Comparison of ENCODE assay signal across 9 mouse cellular contexts in genomic region chr7:83695449-83696212, GRCm38 (mm10). TPM values are rescaled to one million over a fixed set of nuclear protein-coding genes. Genes with fewer than 3 reads are reported as not detected.
A peak's percentile ranks its signal among the peaks of the same experiment; 100 is the strongest.
DNase-seq lines count a peak whose midpoint lies in the region; ATAC-seq and TF ChIP-seq lines count a peak whose summit lies in the region.
"Had no signal": no experiment of that assay in that cellular context is flagged by ENCODE, and none has a peak within 500 bp of the region (broad histone marks: within the 10 kb centered on the region; RNA-seq: fewer than 3 reads in every experiment).

No protein-coding gene starts in this region.

- no peaks in the 10 kb centered on the region for H3K27me3 ChIP-seq in C2C12 (ENCODE audit: control insufficient read depth, insufficient read depth, insufficient read length)
- H3K27me3 ChIP-seq: midbrain, embryonic 12.5 days had no signal

- H3K27ac ChIP-seq in left cerebral cortex, adult 2 months, result no peak overlapping the region
- H3K27ac ChIP-seq: midbrain, embryonic 12.5 days had no signal

- no peak overlapping the region for H3K4me3 ChIP-seq in left cerebral cortex, adult 2 months
- H3K4me3 ChIP-seq in C2C12 (ENCODE audit: insufficient read depth, poor library complexity, severe bottlenecking), result no peak overlapping the region
- H3K4me3 ChIP-seq: midbrain, embryonic 12.5 days had no signal

- no peaks in the 10 kb centered on the region for H3K79me2 ChIP-seq in C2C12 (ENCODE audit: control insufficient read depth, insufficient read depth)

- H3K79me3 ChIP-seq in C2C12 (ENCODE audit: low read depth), result no peaks in the 10 kb centered on the region

- H3ac ChIP-seq in C2C12 (ENCODE audit: control insufficient read depth, insufficient read length, low read depth), result no peak overlapping the region

- intact Hi-C loops in left cerebral cortex, adult 2 months (cut with DNase I), result loop anchor here (5.0 kb wide), 2 partner anchors 82 to 107 kb away; no protein-coding TSS in a partner anchor

- peak; percentile 54 to 57 for DNase-seq in cerebellum, postnatal 14 days
- peak in 1 of 2 experiments; percentile 26 for DNase-seq in left cerebral cortex, adult 2 months (ENCODE audit: extremely low spot score in 1 of 2, low spot score in 2 of 2)
- DNase-seq in left cerebral cortex, adult 11 months (ENCODE audit: low spot score), result no peak
- peak; percentile 47 to 48 for DNase-seq in cerebellum, postnatal 36 days
- DNase-seq in lung, postnatal 10 days, result peak; percentile 22
- DNase-seq in spleen, postnatal 36 days (ENCODE audit: low spot score in 2 of 2), result no peak

- no peaks in the 10 kb centered on the region for H3K36me3 ChIP-seq in C2C12 (ENCODE audit: control insufficient read depth, insufficient read depth)
- H3K36me3 ChIP-seq: midbrain, embryonic 12.5 days had no signal

- no peak for ATAC-seq in cerebellum, adult (ENCODE audit: insufficient number of reproducible peaks, low FRiP score, low TSS enrichment)

- TF ChIP-seq CTCF in left cerebral cortex, adult 2 months (IDR thresholded peaks at IDR 0.05), result peak; percentile 76
- TF ChIP-seq CTCF in C2C12 (IDR thresholded peaks at IDR 0.05; ENCODE audit: control insufficient read depth, insufficient read depth, insufficient read length), result peak; percentile 8

TF ChIP-seq in C2C12, 6 proteins besides CTCF, POLR2A, EP300 and RAD21:
- TF ChIP-seq FOSL1 (IDR thresholded peaks at IDR 0.05; ENCODE audit: insufficient read depth, low read length, poor library complexity, severe bottlenecking), result no peak
- TF ChIP-seq USF1 (IDR thresholded peaks at IDR 0.05; ENCODE audit: low read depth), result no peak
- TF ChIP-seq MAX (IDR thresholded peaks at IDR 0.05), result no peak
- no peak for TF ChIP-seq CEBPB (IDR thresholded peaks at IDR 0.05; ENCODE audit: low read depth)
- TF ChIP-seq MYOG (IDR thresholded peaks at IDR 0.05; ENCODE audit: control insufficient read depth, extremely low read depth, insufficient read length), result no peak
- no peak for TF ChIP-seq MYOD1 (IDR thresholded peaks at IDR 0.05; ENCODE audit: control insufficient read depth, insufficient read length, low read depth)

RNA-seq across cellular contexts. Expression of gene Il16, which starts 49.9 kb away (rescaled TPM):
- 1 to 10 TPM; 2.2 to 2.4 TPM for total RNA-seq in left cerebral cortex, adult 2 months (2021)
- polyA plus RNA-seq in C2C12 (2012; fragmentation: generic; extraction: Trizol), result not detected

Comparison
In these comparisons a context has a peak if more than half of its experiments do, and no peak if none do; other contexts are left out.
1. DNase-seq: peak in cerebellum, postnatal 14 days (2 of 2), cerebellum, postnatal 36 days (2 of 2) and lung, postnatal 10 days (single experiment); none in left cerebral cortex, adult 11 months (single experiment) and spleen, postnatal 36 days (0 of 2).